Mouse (Mus musculus) erythroblast, embryonic 14.5 days (primary cell): Measurements from ENCODE around the gene Mrps17. TPM values are rescaled to one million over a fixed set of nuclear protein-coding genes. Genes with fewer than 3 reads are reported as not detected.
"Not testable (repeated sequence)": the region's sequence is repeated elsewhere in the genome, so short reads cannot be mapped to it uniquely, and the experiment has no call there.

Experiments used
- H3K27me3 ChIP-seq: 2 replicates; pipeline ENCODE4 v1.6.1; 2012; ENCODE audit warnings: inconsistent platforms; ENCODE audit not compliant: control insufficient read depth
- H3K36me3 ChIP-seq: 2 replicates; pipeline ENCODE4 v1.6.1; 2012; ENCODE audit warnings: mild to moderate bottlenecking, inconsistent platforms; ENCODE audit not compliant: control insufficient read depth
- H3K4me1 ChIP-seq: 2 replicates; pipeline ENCODE4 v1.6.1; 2012; ENCODE audit warnings: inconsistent platforms; ENCODE audit not compliant: control insufficient read depth
- H3K4me3 ChIP-seq: replicated peaks from 2 replicates; pipeline ENCODE3; 2012; ENCODE audit warnings: moderate library complexity, mild to moderate bottlenecking, inconsistent platforms
- H3K9me3 ChIP-seq: 2 replicates; pipeline ENCODE4 v1.6.1; 2012; ENCODE audit warnings: low read length, inconsistent platforms, mixed read lengths; ENCODE audit not compliant: control insufficient read depth
- GATA1 ChIP-seq: IDR thresholded peaks from 2 replicates; pipeline ENCODE4 v1.6.1; 2012; ENCODE audit warnings: low read length, inconsistent platforms, mixed read lengths
- TAL1 ChIP-seq: IDR thresholded peaks from 3 replicates; pipeline ENCODE4 v1.6.1; 2012; ENCODE audit warnings: low read length, inconsistent platforms, mixed read lengths
- polyA plus RNA-seq: library from polyadenylated mRNA; stranded (reverse); fragments of >175 nt; gene quantifications from 2 replicates; pipeline ENCODE4 v1.2.3, GENCODE M21; 2012

Mrps17 gene
- 1.5 and 1.6 TPM in 2 replicates for polyA plus RNA-seq

GRCm38 (mm10) chr5:129715326-129715861 is at the start of gene Mrps17:
Gene Mrps17 (plus strand): TSS chr5:129715497.
- peaks cover 41% of the 10 kb centered on the region for H3K36me3 ChIP-seq
- no peak for TF ChIP-seq TAL1
- peak; percentile 91 for TF ChIP-seq GATA1

DNA sequence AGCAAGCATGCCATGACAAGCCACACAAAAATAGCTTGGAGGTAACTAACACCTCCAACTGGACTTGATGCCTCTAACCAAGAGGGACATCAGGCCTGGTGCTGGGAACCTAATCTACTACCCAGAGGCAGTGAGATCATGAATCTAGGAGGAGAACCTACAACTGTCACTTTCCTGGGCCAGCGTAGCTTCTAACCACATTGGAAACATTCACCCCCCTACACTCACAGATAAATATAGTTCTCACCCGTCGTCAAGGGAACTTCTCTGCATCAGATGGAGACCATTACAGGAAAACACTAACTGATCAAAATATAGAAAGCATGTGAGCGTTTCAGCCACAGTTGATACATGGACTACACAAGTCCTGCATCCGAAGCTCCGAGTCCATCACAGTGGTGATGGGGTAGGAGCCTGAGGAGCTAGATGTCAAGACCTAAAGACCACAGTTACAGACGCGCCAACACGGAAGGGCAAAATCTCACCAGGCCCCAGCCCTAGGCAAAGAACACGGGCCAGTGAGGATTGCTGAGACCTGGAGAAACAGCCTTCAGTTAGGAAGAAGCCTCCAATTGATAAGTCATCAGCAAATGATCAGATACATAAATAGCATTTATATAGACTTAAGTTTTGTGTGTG is 48.9 kb upstream of the Mrps17 start:
- Histone ChIP-seq H3K36me3 (no peaks in the 10 kb centered on the region), H3K27me3 (no peaks in the 10 kb centered on the region), H3K4me3 (no peak overlapping the region), H3K9me3 (no peaks in the 10 kb centered on the region), H3K4me1 (peaks cover 14% of the 10 kb centered on the region)
- TF ChIP-seq TAL1: no peak
- TF ChIP-seq GATA1: no peak

More at GRCm38 (mm10) chr5:129715326-129715861, at the start of gene Mrps17:
- Histone ChIP-seq H3K4me3 (peak within 1 kb of the TSS; percentile 88), H3K4me1 (peaks cover 26% of the 10 kb centered on the region), H3K27me3 (peaks cover 12% of the 10 kb centered on the region), H3K9me3 (no peaks in the 10 kb centered on the region)

DNA sequence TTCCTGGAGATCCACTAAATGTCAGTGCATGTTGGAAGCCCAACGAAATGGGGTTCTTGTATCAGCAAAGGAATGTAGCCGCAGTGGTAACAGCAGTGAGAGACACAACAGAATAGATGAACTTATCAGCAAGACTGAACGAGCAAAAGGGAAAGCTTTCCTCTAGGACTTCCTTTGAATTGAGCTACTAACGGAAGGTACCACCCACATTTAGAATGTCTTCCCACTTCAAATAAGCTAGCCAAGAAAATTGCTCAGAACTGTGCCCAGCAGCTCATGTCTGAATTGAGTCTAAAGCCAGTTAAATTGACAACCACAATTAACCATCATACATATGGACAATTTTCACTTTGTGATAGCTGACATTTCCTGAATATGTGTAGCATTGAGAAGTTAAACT is 47.4 kb upstream of the Mrps17 start:
- Histone ChIP-seq H3K36me3 (no peaks in the 10 kb centered on the region), H3K9me3 (no peaks in the 10 kb centered on the region), H3K27me3 (no peaks in the 10 kb centered on the region), H3K4me3 (no peak overlapping the region), H3K4me1 (peaks cover 14% of the 10 kb centered on the region)
- TF ChIP-seq TAL1 (no peak), GATA1 (no peak)

GRCm38 (mm10) chr5:129669453-129670035 is 45.8 kb upstream of the Mrps17 start:
- Histone ChIP-seq H3K27me3 (no peaks in the 10 kb centered on the region), H3K4me3 (peak overlapping the region; percentile 83), H3K4me1 (peaks cover 14% of the 10 kb centered on the region), H3K9me3 (no peaks in the 10 kb centered on the region), H3K36me3 (no peaks in the 10 kb centered on the region)
- no peak for TF ChIP-seq GATA1
- TF ChIP-seq TAL1: no peak

DNA sequence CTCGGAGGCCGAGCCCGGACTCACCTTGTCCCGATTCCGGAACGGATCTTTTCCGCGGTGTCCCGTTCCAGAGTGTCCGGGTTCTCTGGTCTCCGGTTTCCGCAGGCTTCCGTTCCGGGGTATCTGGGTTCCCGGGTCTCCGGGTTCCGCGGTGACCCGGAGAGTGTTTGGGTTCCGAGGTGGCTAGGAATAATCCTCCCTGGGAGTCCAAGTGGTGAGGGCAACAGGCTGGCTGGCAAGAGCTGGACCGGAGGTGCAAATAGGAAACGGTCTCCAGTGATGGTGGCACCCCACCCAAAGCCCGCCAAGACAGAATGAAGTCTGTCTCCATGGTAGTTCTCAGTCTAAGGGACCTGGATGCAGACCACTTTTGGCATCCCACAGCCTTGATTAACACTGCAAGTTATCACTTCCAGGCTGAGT is 45.2 kb upstream of the Mrps17 start, which contains the start of gene Zfp11:
Zfp11 (minus strand) TSS at position 64 of the 423 bp plus-strand sequence.
- Histone ChIP-seq H3K4me3 (peak within 1 kb of the TSS; percentile 83), H3K9me3 (no peaks in the 10 kb centered on the region), H3K27me3 (no peaks in the 10 kb centered on the region), H3K4me1 (peaks cover 14% of the 10 kb centered on the region), H3K36me3 (no peaks in the 10 kb centered on the region)
- TF ChIP-seq TAL1 (no peak), GATA1 (no peak)

DNA sequence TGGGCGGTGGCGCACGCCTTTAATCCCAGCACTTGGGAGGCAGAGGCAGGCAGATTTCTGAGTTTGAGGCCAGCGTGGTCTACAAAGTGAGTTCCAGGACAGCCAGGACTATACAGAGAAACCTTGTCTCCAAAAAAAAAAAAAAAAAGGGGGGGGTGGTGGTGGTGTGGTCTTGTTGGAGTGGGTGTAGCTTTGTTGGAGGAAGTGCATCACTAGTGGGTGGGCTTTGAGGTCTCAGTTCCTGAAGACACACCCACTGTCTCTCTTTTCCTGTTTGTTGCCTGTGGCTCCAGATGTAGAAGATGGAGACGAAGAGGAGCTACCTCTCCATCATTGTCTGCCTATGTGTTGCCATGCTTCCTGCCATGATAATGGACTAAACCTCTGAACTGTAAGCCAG is 30.2 kb upstream of the Mrps17 start:
- not testable (repeated sequence) for H3K36me3 ChIP-seq, H3K4me3 ChIP-seq, H3K4me1 ChIP-seq, H3K27me3 ChIP-seq, H3K9me3 ChIP-seq

GRCm38 (mm10) chr5:129687621-129688020 is 27.7 kb upstream of the Mrps17 start:
- no peak for TF ChIP-seq TAL1
- no peak for TF ChIP-seq GATA1
- no peaks in the 10 kb centered on the region for H3K9me3 ChIP-seq
- H3K27me3 ChIP-seq: 0 out of 2 replicates have a peak, but pooled peaks cover 4% of the 10 kb centered on the region
- H3K4me3 ChIP-seq: no peak overlapping the region
- no peaks in the 10 kb centered on the region for H3K4me1 ChIP-seq
- no peaks in the 10 kb centered on the region for H3K36me3 ChIP-seq

DNA sequence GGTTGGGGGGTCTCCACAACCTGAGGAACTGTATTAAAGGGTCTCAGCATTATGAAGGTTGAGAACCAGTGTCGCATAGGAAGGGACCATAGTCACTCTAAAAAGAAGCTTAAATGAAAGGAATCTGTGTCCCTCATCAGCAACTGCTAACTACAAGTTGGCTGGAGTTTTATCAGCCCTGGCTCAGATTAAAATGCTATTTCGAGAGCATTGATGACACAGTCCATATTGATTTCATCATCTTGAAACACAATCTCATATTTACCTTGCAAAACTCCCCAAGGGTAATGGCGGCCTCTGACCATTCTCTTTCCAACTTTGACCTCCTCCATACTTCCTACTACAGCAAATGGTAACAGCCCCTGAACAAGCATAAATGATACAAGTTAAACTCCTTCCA is 24.8 kb upstream of the Mrps17 start:
- Histone ChIP-seq H3K9me3 (no peaks in the 10 kb centered on the region), H3K4me3 (no peak overlapping the region), H3K36me3 (no peaks in the 10 kb centered on the region), H3K27me3 (peaks cover 5% of the 10 kb centered on the region; the same call in 1 of the 2 replicates), H3K4me1 (no peaks in the 10 kb centered on the region)
- no peak for TF ChIP-seq GATA1
- no peak for TF ChIP-seq TAL1

DNA sequence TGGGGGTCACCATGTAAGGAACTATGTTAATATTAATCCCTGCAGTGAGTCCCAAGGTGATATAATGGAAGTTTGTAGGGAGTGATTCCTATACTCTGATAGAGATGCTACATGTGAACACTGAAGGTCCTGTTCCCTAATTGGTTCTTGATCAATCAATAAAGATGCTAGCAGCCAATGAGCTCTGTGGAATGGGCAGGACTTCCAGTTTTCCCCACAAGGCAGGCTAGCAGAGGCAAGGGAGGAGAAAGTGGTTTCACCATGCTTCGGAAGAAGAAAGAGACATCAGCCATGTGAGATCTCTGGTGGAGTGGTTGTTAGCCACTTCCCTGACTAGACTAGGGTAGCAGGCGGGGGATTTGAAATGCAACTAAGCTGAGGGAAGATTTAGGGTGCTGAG is 14.8 kb upstream of the Mrps17 start:
- Histone ChIP-seq H3K4me3 (no peak overlapping the region), H3K9me3 (peaks cover 2% of the 10 kb centered on the region; the same call in 1 of the 2 replicates), H3K4me1 (no peaks in the 10 kb centered on the region), H3K36me3 (no peaks in the 10 kb centered on the region), H3K27me3 (peaks cover 16% of the 10 kb centered on the region)
- TF ChIP-seq GATA1 (no peak), TAL1 (no peak)
